Mouse (Mus musculus) heart, embryonic 15.5 days (tissue): Measurements from ENCODE around the gene Slc12a1. TPM values are rescaled to one million over a fixed set of nuclear protein-coding genes. Genes with fewer than 3 reads are reported as not detected.

Experiments
- ATAC-seq: fragments of 200-750 bp; cut with Nextera tagmentation; replicated peaks from 2 replicates; pipeline ENCODE4 v1.8.0; 2017; ENCODE audit warnings: low read depth, moderate TSS enrichment; ENCODE audit not compliant: insufficient number of reproducible peaks, insufficient read depth, low FRiP score
- H3K27ac ChIP-seq: fragments of 300-500 bp; sonication (generic); 2 replicates; pipeline ENCODE4 v1.5.1; 2015; ENCODE audit warnings: mild to moderate bottlenecking, inconsistent platforms
- H3K27me3 ChIP-seq: fragments of 300-500 bp; sonication (generic); 2 replicates; pipeline ENCODE4 v1.6.1; 2015; ENCODE audit warnings: inconsistent platforms
- H3K36me3 ChIP-seq: fragments of 300-500 bp; sonication (generic); 2 replicates; pipeline ENCODE4 v1.6.1; 2015; ENCODE audit warnings: mild to moderate bottlenecking, inconsistent platforms
- H3K4me1 ChIP-seq: fragments of 300-500 bp; sonication (generic); replicated peaks from 2 replicates; pipeline ENCODE4 v1.6.1; 2015; ENCODE audit warnings: inconsistent platforms
- H3K4me2 ChIP-seq: fragments of 300-500 bp; sonication (generic); 2 replicates; pipeline ENCODE4 v1.6.1; 2015; ENCODE audit warnings: inconsistent platforms, mild to moderate bottlenecking, moderate library complexity
- H3K4me3 ChIP-seq: fragments of 300-500 bp; sonication (generic); 2 replicates; pipeline ENCODE4 v1.5.1; 2015; ENCODE audit warnings: mild to moderate bottlenecking, inconsistent platforms
- H3K9ac ChIP-seq: fragments of 300-500 bp; sonication (generic); 2 replicates; pipeline ENCODE4 v1.6.1; 2015; ENCODE audit warnings: mild to moderate bottlenecking, inconsistent platforms
- H3K9me3 ChIP-seq: fragments of 300-500 bp; sonication (generic); replicated peaks from 2 replicates; pipeline ENCODE4 v1.6.1; 2016; ENCODE audit warnings: inconsistent platforms
- WGBS: fragments of 180-500 bp; shearing (Covaris S2); methylation state at CpG from one replicate; pipeline ENCODE4 v1.1.7; 2015; ENCODE audit warnings: mixed read lengths; 5-methylcytosine and 5-hydroxymethylcytosine counted together
- polyA plus RNA-seq: library from polyadenylated mRNA; unstranded; fragments of >200 nt; fragmentation: Nextera tagmentation; extraction: Ambion mirVana; gene quantifications from 2 replicates; pipeline ENCODE4 v1.2.1, GENCODE M21; 2015

Gene Slc12a1
- polyA plus RNA-seq, 1 experiment from 2014 or later = not detected

DNA sequence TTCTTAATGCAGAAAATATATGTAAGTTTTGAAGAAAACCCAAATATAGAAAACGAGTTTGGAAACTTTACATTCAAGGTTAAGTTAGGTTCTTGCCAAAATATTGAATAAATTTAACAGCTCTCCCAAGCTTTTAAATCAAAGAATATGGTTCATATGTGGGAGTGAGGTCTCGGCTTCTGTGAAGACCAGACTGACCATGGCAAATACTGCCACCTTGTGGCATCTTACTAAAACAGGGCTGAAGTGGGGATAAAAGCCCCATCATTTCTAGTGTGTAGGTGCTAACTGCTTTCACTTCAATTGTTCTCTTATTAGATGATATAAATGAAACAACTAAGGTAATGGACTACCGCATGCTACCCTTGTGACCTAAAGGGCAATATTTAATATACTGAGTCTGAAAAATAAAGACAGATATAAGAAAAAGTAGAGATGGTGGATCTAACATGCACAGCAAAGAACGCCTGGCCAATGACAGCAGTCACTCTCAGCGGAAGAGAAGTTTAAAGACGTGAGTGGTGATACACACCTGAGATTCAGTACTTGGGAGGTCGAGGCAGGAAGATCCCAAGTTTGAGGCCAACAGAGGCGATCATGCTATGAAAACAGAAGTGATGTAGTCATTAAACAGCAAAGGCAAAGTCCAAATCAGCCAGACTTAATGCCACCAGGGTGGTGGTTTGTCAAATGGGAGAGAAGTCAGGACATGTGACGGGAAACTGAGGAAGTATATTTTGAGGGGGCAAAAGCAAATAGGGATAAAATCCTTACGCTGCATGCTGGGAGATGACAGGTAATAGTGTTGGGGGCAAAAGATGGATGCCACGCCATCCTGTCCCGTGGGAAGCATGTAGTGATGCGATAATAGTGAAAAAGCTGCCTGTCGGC, 107.2 kb downstream of the Slc12a1 start:
- ATAC-seq = no peak
- Histone ChIP-seq H3K4me3 (no peak overlapping the region), H3K4me1 (peaks cover 3% of the 10 kb centered on the region; the same call in 1 of the 2 replicates), H3K9ac (no peak overlapping the region), H3K9me3 (no peaks in the 10 kb centered on the region), H3K36me3 (peaks cover 25% of the 10 kb centered on the region), H3K27ac (no peak overlapping the region), H3K27me3 (no peaks in the 10 kb centered on the region), H3K4me2 (no peak overlapping the region)
- 82% methylated on average over 14 of the region's 14 CpGs for WGBS

GRCm38 (mm10) chr2:125260326-125260725, 108.0 kb downstream of the Slc12a1 start:
- Histone ChIP-seq H3K27ac (no peak overlapping the region), H3K27me3 (no peaks in the 10 kb centered on the region), H3K9me3 (no peaks in the 10 kb centered on the region), H3K36me3 (peaks cover 21% of the 10 kb centered on the region), H3K4me2 (no peak overlapping the region), H3K9ac (no peak overlapping the region), H3K4me3 (no peak overlapping the region), H3K4me1 (peaks cover 3% of the 10 kb centered on the region; the same call in 1 of the 2 replicates)
- WGBS = 78% methylated on average over 2 of the region's 2 CpGs
- ATAC-seq = no peak

DNA sequence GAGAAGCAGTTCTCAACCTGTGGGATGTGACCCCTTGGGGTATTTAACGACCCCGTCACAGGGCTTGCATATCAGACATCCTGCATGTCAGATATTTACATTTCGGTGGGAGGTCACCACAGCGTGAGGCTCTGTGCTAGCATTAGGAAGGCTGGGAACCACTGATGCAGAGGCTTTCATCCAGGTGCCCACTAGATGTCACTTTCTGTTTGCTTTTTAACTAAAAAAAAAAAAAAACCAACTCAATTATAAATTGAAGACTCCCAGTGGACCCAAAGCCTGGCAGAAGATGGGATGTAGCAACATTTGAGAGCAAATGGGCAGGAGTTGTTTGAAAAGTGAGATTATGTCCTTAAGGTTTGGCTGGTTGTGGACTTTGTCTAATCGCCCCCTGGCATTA, 110.8 kb downstream of the Slc12a1 start:
- H3K36me3 ChIP-seq = peaks cover 3% of the 10 kb centered on the region; the same call in 1 of the 2 replicates
- H3K27me3 ChIP-seq = no peaks in the 10 kb centered on the region
- H3K9me3 ChIP-seq = no peaks in the 10 kb centered on the region
- WGBS = 18% methylated on average over 5 of the region's 5 CpGs
- no peak overlapping the region for H3K4me3 ChIP-seq
- peaks cover 3% of the 10 kb centered on the region; the same call in 1 of the 2 replicates for H3K4me1 ChIP-seq
- no peak; the same call in 1 of the 2 replicates for ATAC-seq
- no peak overlapping the region for H3K4me2 ChIP-seq
- H3K27ac ChIP-seq = no peak overlapping the region
- no peak overlapping the region for H3K9ac ChIP-seq

GRCm38 (mm10) chr2:125263753-125264152, 111.4 kb downstream of the Slc12a1 start:
- no peak overlapping the region for H3K4me2 ChIP-seq
- H3K4me1 ChIP-seq = peaks cover 3% of the 10 kb centered on the region; the same call in 1 of the 2 replicates
- no peak overlapping the region for H3K4me3 ChIP-seq
- H3K9me3 ChIP-seq = no peaks in the 10 kb centered on the region
- no peaks in the 10 kb centered on the region for H3K27me3 ChIP-seq
- no peak for ATAC-seq
- H3K9ac ChIP-seq = no peak overlapping the region
- H3K36me3 ChIP-seq = no peaks in the 10 kb centered on the region
- WGBS = 19% methylated on average over 9 of the region's 9 CpGs
- H3K27ac ChIP-seq = no peak overlapping the region

DNA sequence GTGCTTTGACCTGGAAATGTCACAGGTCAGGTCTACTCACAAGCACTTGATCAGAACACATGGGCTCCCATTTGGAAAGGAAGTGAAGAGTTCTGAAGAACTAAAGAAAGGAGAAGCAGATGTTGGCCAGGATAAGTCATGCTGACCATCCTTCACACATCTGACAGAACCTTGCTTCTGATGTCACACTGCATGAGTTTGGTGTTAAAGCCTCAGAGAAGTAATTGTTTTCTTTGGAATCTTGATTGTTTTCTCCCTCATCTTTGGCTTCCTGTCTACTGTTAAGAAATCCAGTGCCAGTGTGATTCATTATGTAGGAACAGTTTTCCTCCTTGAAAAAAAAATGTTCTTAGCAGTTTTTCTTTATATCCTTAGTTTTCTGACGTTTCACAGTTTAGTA, 116.6 kb downstream of the Slc12a1 start:
- no peaks in the 10 kb centered on the region; the same call in 1 of the 2 replicates for H3K4me1 ChIP-seq
- H3K27me3 ChIP-seq = no peaks in the 10 kb centered on the region
- H3K27ac ChIP-seq = no peak overlapping the region
- no peaks in the 10 kb centered on the region for H3K9me3 ChIP-seq
- no peak overlapping the region for H3K9ac ChIP-seq
- no peak overlapping the region for H3K4me3 ChIP-seq
- H3K36me3 ChIP-seq = no peaks in the 10 kb centered on the region
- 60% methylated on average over 1 of the region's 1 CpGs for WGBS
- H3K4me2 ChIP-seq = no peak overlapping the region
- ATAC-seq = no peak

DNA sequence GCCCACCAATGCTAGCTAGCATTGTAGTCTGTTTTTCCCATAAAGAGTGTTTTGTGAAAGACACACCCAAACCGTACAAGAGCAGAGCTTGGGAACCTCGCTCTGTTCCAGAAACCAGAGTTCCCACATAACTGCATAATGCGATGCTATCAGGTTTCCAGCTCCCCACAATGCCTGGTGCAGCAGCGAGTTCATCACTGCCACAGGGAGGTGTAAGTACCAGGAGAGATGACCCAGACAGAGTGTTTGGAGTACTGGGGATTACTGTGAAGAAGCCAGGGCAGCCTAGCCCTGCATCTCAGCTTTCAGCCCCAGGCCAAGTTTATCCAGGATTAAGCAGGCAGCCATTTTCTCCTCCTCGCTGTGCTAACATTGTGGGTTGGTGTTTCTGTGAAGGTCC, 123.3 kb downstream of the Slc12a1 start:
- H3K27me3 ChIP-seq = no peaks in the 10 kb centered on the region
- 61% methylated on average over 5 of the region's 5 CpGs for WGBS
- no peak overlapping the region for H3K4me2 ChIP-seq
- no peak overlapping the region for H3K4me3 ChIP-seq
- H3K4me1 ChIP-seq = peaks cover 5% of the 10 kb centered on the region; the same call in 1 of the 2 replicates
- H3K9me3 ChIP-seq = no peaks in the 10 kb centered on the region
- no peaks in the 10 kb centered on the region for H3K36me3 ChIP-seq
- H3K27ac ChIP-seq = no peak overlapping the region
- no peak for ATAC-seq
- no peak overlapping the region for H3K9ac ChIP-seq

DNA sequence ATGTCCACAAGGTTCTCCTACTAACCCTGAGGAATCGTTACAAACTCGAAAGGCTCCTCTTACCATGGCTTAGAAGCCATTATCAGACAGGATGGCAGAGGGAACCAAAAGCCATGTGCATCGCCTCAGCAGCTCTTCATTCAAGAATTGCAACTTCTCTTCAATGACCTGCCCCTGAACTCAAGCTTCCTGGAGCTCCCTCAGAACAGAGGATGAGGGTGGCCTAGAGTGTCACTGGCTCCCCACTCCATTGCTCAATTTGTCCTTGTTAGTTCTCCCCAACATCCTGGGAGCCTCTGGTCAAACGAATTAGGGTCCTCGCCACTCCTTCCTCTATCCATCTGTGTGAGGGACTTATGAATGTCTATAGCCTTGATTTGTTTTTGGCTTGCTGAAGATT, 124.4 kb downstream of the Slc12a1 start:
- ATAC-seq = no peak
- no peak overlapping the region for H3K9ac ChIP-seq
- no peak overlapping the region for H3K4me3 ChIP-seq
- no peak overlapping the region for H3K4me2 ChIP-seq
- 82% methylated on average over 5 of the region's 5 CpGs for WGBS
- H3K4me1 ChIP-seq = peaks cover 5% of the 10 kb centered on the region; the same call in 1 of the 2 replicates
- H3K9me3 ChIP-seq = no peaks in the 10 kb centered on the region
- H3K27ac ChIP-seq = no peak overlapping the region
- H3K36me3 ChIP-seq = no peaks in the 10 kb centered on the region
- no peaks in the 10 kb centered on the region for H3K27me3 ChIP-seq

GRCm38 (mm10) chr2:125278474-125278873, 126.2 kb downstream of the Slc12a1 start:
- no peak; the same call in 1 of the 2 replicates for ATAC-seq
- Histone ChIP-seq H3K36me3 (no peaks in the 10 kb centered on the region), H3K27ac (no peak overlapping the region), H3K9ac (no peak overlapping the region), H3K4me2 (no peak overlapping the region), H3K9me3 (no peaks in the 10 kb centered on the region), H3K4me3 (no peak overlapping the region), H3K4me1 (peaks cover 5% of the 10 kb centered on the region; the same call in 1 of the 2 replicates), H3K27me3 (no peaks in the 10 kb centered on the region)
- 52% methylated on average over 7 of the region's 7 CpGs for WGBS

Other genes starting within 250 kb of the Slc12a1 start
- gene Slc24a5, start 84.4 kb upstream of the Slc12a1 start, polyA plus RNA-seq = 1.2 and 1.4 TPM in 2 replicates
- 51.3 and 53.1 TPM in 2 replicates for gene Myef2, start 28.8 kb upstream of the Slc12a1 start, polyA plus RNA-seq
- gene Ctxn2, start 15.8 kb upstream of the Slc12a1 start, polyA plus RNA-seq = not detected in 2 replicates
- 99.5 and 102 TPM in 2 replicates for gene Dut, start 94.7 kb downstream of the Slc12a1 start, polyA plus RNA-seq